Mouse (Mus musculus) granulocyte monocyte progenitor cell, adult 5-6 weeks (primary cell): ENCODE data around the gene Hydin. TPM values are rescaled to one million over a fixed set of nuclear protein-coding genes. Genes with fewer than 3 reads are reported as not detected.
A peak's percentile ranks its signal among the peaks of the same experiment; 100 is the strongest.

ENCODE experiments used
- ATAC-seq: replicated peaks from 2 replicates; pipeline ENCODE4 v1.8.0; 2016; ENCODE audit warnings: mild to moderate bottlenecking, moderate TSS enrichment, inconsistent platforms; ENCODE audit not compliant: poor library complexity, severe bottlenecking
- total RNA-seq, 2 experiments: library from RNA; stranded (forward) in 1 of 2; stranded (reverse) in 1 of 2; fragments of 200-712, 200-1000 nt in 1 of 2; fragments of >200 nt in 1 of 2; fragmentation: Nextera tagmentation in 1 of 2; gene quantifications; 2 replicates each; pipeline ENCODE4 v1.2.3; 2014 to 2017

The Hydin gene
- total RNA-seq (2014; fragmentation: Nextera tagmentation) (not detected in 2 replicates), total RNA-seq (2017) (not detected in 2 replicates)

DNA sequence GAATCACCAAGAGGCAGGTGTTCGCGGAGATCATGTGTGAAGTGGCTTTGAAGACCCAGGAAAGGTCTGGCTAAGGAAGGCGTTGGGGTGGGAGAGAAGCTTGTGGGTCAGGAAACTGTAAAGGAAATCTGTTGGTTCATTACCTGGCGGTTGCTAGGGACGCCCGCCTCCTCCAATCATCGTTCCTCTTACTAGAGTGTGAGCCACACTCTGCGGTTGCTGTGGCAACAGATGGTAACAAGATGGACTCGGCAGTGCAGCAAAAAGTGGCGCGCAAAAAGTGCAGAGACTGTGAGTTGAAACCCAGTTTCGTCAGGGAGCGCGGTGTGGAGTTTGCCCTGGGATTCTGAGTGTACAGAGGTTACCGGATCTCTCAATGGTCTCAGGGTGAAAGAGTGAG is at the start of gene Hydin:
Gene Hydin, plus strand, starts transcription at position 237 of the 400 bp plus-strand sequence.
- ATAC-seq = no peak

DNA sequence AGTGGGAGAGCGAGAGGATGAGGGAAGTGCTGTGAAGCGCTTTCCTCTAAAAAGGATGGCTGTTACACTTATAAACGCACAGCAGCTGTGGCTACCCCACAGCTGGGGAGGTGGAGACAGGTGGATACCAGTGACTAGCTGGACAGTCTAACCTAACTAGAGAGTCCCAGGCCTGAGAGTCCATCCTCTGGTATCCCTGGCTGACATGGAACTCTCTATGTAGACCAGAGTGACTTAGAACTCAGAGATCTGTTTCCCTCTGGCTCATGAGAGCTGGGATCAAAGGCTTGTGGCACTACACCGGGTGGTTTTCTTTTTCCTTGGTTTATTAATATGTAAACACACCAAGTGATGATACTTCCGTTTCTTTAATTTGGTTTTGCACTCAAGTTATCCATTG is 49.6 kb upstream of the Hydin start:
- no peak for ATAC-seq

- peak; percentile 96 for ATAC-seq
Measured at GRCm38 (mm10) chr8:110217681-110218131, 49.1 kb upstream of the Hydin start.

- ATAC-seq = no peak
Measured at GRCm38 (mm10) chr8:110218511-110218910, 48.3 kb upstream of the Hydin start.

DNA sequence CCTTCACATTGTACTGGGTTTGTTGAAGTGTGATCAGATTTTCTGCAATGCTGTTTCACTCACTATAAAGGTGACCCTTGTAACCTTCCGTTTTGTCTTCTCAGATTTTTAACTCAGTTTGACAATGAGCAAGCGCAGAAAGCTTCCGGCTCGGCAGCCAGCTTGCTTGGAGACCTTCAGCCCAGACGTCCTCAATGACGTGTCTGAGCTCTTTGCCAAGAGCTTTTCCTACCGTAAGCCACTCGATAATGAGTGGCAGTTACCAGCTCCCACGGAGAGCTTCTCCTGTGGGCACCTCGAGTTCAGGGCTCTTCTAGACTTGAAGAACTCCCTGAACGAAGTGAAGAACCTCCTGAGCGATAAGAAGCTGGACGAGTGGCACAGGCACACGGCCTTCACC is 45.8 kb upstream of the Hydin start:
- ATAC-seq = no peak

GRCm38 (mm10) chr8:110230803-110231202 is 36.0 kb upstream of the Hydin start:
- ATAC-seq = no peak

- no peak for ATAC-seq
Measured at GRCm38 (mm10) chr8:110242278-110243177, 24.2 kb upstream of the Hydin start.

- ATAC-seq = no peak
Measured at GRCm38 (mm10) chr8:110244566-110244965, 22.2 kb upstream of the Hydin start.

GRCm38 (mm10) chr8:110247238-110247637 is 19.5 kb upstream of the Hydin start:
- no peak for ATAC-seq

DNA sequence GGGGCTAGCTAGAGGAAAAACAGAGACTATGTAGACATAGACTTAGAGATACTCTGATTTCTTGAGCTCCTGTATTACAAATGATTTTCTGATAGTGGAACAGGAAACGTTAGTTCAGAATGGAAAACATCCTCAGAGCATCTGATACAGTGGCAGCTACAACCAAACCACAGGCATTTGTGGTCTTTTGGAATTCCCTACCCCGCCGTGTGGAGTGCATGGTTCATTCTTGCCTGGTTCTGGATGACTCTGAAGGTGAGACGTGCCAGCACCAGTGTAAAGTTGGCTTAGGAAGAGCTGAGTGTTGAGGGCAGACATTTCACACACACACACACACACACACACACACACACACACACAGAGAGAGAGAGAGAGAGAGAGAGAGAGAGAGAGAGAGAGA is 12.8 kb upstream of the Hydin start:
- no peak for ATAC-seq

DNA sequence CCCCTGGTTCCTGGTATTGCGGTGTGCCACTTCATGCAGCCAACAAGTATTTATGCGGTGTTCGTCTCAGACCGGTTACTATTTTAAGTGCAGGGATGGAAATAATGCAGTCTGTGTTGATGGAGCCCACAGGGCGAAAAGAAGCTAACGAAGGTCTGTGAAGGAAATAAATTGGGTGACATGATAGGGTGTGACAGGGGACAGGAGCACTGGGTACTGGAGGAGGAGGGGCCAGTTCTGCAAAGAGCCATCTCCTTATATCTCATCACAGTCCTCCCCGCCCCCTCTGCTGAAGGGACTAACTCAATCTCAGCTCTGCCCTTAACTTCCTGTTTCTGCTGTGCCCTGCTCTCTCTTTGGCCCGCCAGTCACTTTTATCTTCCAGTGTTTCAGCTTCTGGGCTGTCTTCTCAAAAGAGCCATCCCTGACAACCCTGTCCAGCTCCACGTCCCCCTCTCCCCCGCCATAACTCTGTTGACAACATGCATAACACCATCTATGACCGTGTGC is 926 bp upstream of the Hydin start:
- ATAC-seq = no peak

- ATAC-seq = no peak
Measured at GRCm38 (mm10) chr8:110267268-110267667, 491 bp downstream of the Hydin start.

DNA sequence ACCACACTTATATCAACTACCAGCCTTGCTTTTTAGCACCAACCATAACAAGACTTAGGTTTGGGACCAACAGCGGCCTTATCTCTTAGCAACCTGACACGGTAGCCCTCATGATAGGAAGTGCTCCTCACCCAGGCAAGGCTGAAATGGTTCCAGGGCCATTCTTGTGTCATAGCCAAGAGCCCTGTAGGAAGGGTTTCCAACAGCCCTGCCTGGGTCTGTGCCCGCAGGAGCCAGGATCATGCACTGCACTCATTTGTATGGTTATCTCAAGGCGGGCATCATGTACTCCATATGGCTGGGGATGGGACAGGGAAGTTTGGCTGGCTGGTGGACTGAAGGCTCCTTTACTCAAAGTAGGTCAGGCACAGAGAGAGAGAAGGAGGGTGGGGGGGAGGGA is 3.9 kb downstream of the Hydin start:
- no peak for ATAC-seq

DNA sequence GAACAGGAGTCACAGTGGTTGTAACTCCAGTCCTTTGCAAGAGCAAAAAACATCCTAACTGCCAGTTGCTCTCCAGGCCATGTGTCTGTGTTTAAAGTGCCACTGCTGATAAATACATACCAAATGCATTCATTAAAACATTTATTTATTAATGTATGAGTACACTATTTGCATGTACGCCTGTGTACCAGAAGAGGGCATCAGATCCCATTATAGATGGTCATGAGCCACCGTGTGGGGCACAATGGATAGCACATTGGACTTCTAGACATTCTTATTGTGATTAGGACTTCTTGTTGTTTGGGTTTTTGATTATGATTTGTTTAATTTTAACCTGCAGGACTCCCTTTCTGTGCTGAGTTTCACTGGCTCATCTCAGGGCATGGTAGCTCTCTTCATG is 6.6 kb downstream of the Hydin start:
- no peak for ATAC-seq

DNA sequence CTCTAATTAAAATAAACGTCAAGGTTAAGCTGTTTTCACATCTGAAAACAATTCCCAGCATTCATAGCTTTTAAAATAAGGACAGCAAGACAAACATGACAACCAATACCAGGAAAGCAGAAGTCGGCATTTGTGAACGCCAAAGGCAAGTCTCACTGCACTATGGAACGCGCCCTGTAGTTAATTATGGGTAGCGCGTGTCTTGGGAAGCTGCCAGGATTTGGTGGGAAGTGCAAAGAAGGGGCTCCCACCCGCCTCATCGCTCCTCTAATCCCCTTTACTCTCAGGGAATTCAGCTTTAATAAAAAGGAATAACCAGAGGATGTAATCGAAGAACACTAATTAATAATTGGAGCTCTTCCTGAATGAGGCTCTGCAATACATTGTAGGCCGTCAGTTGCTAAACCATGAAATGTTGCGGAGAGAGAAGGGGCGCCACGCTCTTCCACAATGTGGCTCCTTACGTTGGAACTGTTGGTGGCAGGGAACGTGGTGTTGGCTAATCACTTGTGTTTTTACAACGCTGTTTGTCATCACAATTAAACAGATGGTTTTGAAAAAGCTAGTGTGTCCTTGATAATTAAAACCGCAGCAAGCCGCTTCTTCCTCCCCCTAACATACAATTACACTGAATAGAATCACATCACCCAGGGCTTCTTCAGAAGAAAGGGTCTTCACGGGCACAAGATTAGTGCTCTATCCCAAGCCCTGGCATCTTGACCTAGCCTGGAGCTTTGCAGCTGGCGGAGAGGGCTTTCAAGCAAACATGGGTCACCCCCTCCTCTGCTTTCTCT is 8.9 kb downstream of the Hydin start:
- ATAC-seq = no peak

DNA sequence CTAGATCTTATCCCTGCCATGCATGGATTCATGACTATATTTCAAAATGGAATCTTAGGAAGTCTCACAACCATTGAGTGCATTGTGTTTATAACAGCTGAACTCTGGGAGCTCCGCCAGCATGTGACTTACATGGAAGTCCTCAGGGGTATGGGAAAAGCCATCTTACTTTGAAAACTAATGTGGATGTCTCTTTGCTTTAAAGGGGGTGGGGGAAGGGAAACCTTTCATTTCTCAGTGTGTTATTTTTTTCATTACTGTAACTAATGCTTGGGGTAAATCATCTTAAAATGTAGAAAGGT is 9.4 kb downstream of the Hydin start:
- ATAC-seq = no peak

- no peak for ATAC-seq
Measured at GRCm38 (mm10) chr8:110312715-110313114, 45.9 kb downstream of the Hydin start.

GRCm38 (mm10) chr8:110315826-110316225 is 49.0 kb downstream of the Hydin start:
- ATAC-seq = no peak

DNA sequence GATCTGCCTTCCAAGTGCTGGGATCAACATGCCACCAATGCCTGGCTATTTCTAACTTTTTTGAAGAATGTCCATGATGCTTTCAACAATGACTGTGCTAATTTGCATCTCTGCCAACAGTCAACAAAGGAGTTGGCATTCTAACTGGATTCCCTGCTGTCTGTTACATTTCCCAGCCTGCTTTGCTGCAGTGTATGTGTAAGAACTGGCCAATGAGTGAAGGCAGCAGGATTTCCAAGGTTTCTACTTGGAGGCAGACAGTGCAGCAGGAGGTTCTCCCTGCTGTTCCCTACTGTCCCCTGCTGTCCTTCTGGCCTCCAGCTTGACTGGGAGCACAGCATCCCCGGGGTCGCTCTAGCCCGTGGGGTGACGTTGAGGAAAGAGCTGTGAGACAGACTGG is 52.8 kb downstream of the Hydin start:
- ATAC-seq = no peak

DNA sequence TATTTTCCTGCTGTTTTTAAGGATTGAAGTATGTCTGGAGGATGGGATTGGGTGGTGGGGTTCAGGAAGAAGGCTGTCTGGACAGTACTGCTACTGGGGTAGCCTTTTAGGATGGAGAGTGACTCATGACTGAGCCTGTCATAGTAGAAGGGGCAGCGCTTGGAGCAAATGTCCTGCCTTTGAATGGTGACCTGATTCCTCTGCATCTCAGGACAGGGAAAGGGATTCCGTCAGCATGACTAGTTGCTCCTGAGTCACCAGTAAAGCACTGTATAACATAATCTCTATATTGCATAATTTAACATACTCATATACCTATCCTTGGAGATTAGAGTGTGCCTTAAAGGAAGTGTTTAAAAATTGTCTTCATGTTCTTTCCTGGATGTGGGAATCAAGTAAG is 54.7 kb downstream of the Hydin start:
- ATAC-seq = no peak

DNA sequence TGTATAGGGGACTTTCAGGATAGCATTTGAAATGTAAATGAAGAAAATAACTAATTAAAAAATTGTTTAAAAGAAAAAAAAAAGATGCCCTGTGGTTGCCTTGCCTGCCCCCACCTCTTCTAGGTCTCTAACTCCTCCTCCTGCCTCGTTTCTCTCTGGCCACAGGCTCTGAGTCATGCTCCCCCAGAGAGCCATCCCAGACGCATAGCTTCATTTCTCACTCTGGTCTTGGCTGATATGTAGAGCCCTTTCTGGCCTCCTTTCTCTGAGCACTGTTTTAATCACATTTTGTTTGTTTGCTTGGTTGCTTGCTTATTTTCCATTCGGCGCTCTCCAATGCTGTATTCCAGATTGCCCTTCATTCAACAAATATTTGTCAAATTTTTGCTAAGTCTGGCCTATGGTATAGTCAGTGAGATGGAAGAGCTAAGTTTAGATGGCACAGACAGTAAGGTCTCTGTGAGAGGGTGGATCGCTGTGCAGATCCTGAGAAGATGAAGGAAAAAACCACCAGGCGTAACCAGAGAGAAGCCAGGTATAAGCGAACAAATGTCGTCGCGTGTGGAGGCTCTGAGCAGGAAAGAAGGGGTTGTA is 57.3 kb downstream of the Hydin start:
- no peak for ATAC-seq
